Mouse (Mus musculus) adrenal gland, adult (tissue): Measurements from ENCODE around the gene Tnfrsf18.
A peak's percentile ranks its signal among the peaks of the same experiment; 100 is the strongest.

Experiments
- DNase-seq, 2 experiments: peaks; one replicate each; pipeline ENCODE4 v3.0.0; 2022 to 2023; ENCODE audit warnings: low spot score in 1 of 2; ENCODE audit not compliant: inconsistent age in 2 of 2

Gene Tnfrsf18

GRCm38 (mm10) chr4:156031593-156032391 is 5.8 kb downstream of the Tnfrsf18 start:
- DNase-seq: peak; percentile 88 to 96

DNA sequence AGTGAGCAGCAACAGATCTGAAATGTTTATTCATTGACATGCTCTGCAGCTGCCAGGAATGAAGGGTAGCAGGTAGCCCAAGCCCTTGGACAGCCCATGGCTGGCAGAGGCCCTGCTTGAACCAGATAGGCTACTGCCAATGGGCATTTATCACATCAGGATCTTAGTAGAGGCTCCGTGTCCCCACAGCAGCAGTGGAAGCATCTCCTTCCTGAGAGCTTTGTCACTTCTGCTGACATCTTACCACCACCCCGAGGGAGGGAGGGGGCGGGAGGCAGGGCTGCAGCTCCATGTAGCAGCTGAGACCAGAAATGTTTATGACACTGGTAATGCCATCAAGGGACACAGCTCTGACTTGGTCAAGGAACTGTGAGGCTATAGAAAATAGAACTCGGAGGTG is 6.9 kb downstream of the Tnfrsf18 start:
- DNase-seq: peak in 1 of 2 experiments; percentile 52

DNA sequence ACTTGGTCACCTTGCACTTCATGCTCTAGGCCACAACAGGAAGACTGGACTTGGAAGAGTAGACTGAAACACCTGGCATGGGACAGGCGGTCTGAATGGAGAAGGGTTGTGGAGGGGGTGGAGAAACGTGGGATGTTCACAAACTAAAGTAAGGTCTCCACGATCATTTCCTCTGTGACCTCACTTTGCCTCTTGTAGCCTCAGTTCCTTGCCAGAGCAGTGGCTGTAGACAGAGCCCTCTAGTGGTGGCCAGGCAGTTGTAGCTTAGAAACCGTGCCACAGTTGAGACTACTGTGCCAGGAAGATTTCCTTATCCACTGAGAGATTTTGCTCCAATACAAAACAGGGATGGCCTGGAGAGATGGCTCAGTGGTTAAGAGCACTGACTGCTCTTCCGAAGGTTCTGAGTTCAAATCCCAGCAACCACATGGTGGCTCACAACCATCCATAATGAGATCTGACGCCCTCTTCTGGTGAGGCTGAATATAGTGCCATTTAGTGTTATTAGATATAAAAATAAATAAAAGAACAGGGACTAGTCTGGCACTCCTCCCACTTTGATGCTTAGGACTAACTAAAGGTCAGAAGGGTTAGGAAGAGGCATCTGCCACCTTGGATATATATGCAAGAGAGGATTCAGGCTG is 7.6 kb downstream of the Tnfrsf18 start:
- DNase-seq: peak; percentile 55 to 81

DNA sequence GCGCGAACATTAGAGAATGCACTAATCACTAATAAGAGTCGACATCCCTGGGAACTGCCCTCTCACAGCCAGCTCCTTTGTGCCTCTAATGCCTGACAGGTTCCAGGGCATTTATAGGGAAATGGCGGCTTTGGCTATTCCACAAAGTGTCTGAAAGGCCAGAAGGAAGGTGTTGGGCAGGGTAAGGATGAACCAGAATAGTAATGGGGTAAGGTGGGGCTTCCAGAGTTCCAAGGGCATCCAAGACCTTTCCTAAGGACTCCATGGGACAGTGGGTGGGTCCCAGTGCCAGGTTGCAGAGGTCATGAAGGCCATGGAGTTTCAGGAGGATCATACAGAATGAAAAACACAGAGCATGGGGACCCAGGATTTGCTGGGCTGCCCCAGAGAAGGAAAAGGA is 8.3 kb downstream of the Tnfrsf18 start:
- DNase-seq: peak in 1 of 2 experiments; percentile 28

DNA sequence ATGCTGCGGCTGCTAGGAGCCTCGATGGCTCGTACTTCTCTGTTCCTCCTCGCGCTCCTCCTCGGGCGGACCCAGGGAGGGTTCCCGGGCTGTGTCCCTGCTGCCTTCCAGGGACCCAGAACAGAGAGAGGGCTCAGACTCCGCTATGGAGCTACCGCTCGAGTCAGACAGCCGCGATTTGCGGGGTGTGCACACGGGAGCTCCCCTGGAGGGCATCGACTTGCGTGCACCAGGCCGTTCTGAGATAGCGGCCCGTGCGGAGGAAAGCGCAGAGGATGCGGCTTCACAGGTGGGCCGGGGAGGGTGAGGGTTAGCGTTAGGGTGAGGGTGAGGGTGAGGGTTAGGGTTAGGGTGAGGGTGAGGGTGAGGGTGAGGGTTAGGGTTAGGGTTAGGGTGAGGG is 8.9 kb downstream of the Tnfrsf18 start:
- peak in 1 of 2 experiments; percentile 39 for DNase-seq

DNA sequence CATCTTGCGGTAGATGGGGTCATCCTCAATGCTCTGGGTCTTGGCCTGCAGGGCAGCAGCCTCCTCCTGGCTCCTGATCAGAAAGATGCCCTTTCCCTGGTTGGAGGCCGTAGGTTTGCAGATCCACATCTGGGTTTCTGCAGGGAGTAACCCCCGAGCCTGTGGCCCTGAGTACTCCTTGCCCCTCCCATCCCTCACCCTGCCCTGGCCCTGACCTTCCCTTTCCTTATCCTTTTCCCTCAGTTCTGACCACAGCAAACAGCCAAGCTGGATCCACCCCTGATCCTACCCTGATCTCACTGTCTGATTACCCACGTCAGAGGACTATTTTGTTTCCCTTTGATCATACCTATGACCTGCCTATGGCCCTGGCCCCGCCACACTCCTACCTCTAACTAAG is 18.8 kb downstream of the Tnfrsf18 start:
- peak; percentile 36 to 58 for DNase-seq

DNA sequence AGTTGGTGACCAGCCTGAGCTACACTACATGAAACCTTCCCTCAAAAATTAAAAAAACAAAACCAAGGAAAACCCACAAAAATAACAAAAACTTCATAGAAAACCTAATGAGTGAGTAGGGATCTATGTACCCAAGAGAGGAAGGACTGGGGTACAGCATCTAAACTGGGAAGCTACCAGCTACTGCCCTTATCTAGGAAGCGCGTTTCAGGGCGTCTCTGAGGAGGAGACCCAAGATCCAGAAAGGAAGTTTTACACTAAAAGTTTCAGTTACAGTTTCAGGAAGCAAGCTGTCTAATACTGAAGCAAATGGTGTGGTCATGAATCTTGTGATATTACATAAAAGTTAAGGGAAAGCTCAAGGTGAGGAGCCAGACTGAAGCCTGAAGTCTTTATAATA is 23.8 kb downstream of the Tnfrsf18 start:
- DNase-seq: no peak

DNA sequence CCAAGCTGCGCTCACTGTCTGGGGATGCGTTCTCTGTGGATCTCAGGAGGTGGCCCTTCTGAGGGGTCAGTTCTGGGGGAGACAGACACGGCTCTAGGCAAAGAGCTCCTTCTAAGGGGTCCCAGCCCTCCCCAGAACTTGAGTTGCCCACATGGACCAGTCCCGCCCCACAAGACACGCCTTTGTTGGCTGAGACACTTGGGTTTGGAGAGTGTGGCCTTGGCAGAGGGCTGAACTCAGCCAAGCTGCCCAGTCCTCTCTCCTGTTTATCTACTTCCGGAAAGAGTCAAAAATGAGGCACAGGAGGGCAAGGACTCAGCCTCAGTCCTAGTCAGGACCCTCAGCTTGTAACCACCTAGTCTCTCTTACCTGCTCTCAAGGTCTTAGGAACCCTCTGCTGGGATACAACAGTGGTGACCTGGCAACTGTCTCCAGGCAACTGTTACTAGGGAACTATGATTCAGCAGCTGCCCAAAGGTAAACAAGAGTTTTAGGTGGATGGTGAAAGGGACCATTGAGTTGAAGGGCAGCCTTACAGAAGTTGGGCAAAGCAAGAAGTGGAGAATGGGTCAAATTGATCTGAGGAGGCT is 24.5 kb downstream of the Tnfrsf18 start:
- peak; percentile 81 to 92 for DNase-seq

DNA sequence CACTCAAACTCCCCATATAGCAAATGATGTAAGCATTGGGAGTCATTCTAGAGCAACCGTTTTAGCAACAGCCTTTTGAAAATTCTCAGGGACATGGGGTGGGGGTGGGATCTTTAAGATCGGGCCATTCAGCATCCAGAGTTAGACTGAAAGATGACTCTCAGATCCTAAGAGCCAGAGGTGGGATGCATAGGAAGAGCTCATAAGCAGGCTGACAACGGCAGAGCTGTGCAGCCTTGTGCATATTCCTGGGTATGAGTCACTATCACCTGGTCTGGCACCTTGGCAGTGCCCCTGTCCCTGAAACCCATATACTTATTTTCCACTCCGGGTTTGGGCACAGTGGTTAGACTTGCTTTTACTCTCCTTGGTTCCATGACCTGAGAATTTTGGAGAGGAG is 27.1 kb downstream of the Tnfrsf18 start:
- DNase-seq: no peak

- no peak for DNase-seq
These were observed 28.2 kb downstream of the Tnfrsf18 start for GRCm38 (mm10) chr4:156054130-156054529.

- DNase-seq: no peak
These were observed 28.6 kb downstream of the Tnfrsf18 start for GRCm38 (mm10) chr4:156054606-156055005.

- DNase-seq: no peak
These were observed 29.2 kb downstream of the Tnfrsf18 start for GRCm38 (mm10) chr4:156055173-156055572.

GRCm38 (mm10) chr4:156057702-156058101 is 31.7 kb downstream of the Tnfrsf18 start:
- no peak for DNase-seq

DNA sequence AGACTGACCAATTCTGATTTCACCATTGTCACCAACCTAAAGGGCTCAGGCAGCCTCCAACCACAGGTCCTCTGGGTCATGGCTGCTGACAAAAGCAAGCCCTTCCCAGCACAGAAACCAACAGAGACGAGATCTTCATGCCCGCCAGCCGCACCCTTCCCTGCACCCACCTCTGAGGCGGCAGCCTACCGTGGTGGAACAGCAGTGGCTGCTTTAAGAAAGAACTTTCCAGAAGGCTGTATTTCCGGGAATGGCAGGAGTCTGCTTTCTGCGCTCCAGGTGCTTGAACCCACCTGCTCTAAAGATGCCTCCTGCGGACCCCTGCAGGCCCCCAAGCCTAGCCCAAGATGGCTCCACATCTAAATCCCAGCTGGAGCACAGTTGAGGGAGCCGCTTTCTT is 32.9 kb downstream of the Tnfrsf18 start:
- DNase-seq: no peak

- no peak for DNase-seq
These were observed 33.3 kb downstream of the Tnfrsf18 start, which contains the start of gene Ttll10 for GRCm38 (mm10) chr4:156059261-156059660. Gene Ttll10, minus strand, starts transcription at chr4:156059414.

DNA sequence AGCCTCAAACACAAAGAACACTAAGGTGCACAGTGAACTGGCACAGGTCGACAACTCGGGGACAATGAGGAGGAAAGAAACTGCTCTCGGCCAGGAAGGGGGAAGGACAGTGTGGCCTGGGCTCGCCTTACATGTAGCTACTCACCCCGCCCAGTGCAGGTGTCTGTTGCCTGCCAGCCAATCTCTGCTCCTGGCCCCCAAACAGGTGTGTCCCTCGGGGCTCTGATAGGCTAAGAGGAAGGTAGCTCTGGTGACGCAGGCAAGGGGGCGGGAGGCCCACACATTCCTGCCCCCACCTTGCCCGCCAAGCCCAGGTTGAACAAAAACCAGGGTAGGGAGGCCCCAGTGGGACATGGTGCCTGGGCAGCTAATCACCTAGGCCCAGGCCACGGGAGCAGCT is 33.7 kb downstream of the Tnfrsf18 start:
- no peak for DNase-seq

GRCm38 (mm10) chr4:156063861-156064509 is 38.0 kb downstream of the Tnfrsf18 start:
- DNase-seq: no peak

- no peak for DNase-seq
These were observed 38.5 kb downstream of the Tnfrsf18 start for GRCm38 (mm10) chr4:156064510-156064897.

DNA sequence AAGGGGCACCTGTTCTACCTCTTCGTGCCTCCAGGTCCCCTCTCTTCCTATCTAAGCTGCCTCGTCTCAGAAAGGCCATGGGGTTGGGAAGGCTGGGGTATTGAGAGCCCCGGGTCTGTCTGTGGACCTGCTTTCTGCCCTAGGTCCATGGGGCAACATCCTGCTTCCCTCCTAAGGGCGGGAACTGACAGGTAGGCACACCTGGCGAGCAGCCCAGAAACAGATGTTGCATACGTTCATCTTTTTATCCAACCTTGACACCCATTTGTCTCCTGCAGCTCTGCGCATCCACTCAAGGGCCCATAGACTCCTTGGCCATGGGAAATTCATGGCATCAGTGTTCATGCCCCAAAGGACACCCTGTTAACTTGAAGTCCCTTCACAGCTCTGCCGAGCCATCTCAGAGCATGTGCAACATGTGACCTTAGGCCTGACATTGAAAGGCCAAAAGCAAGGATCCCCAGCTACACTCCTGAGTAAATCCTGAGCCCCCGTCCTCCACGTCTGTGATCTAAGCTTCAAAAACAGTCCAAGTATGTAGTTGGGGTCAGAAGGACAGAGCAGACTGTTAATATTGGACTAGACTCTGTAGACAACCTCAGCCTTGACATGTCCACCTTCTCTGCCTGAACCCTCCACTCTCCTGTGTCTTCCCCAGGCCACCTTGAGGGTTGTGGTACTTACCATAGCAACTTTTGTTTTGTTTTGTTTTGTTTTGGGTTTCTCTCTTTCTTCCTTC is 39.4 kb downstream of the Tnfrsf18 start:
- no peak for DNase-seq

GRCm38 (mm10) chr4:156067256-156067949 is 41.4 kb downstream of the Tnfrsf18 start:
- no peak for DNase-seq
